Mouse (Mus musculus) thymus, adult 2 months (tissue): ENCODE results near the gene Sema5b. TPM values are rescaled to one million over a fixed set of nuclear protein-coding genes. Genes with fewer than 3 reads are reported as not detected.

Experiments
- DNase-seq: peaks from one replicate; pipeline ENCODE4 v3.0.0; 2021
- H3K27ac ChIP-seq: fragments of 200-500 bp; 2 replicates; pipeline ENCODE4 v1.5.1; 2012; ENCODE audit warnings: low read length, control low read depth; ENCODE audit not compliant: control insufficient read depth, insufficient read depth
- H3K27me3 ChIP-seq: fragments of 200-500 bp; 2 replicates; pipeline ENCODE4 v1.6.1; 2012; ENCODE audit warnings: mild to moderate bottlenecking, low read length, moderate library complexity, mixed read lengths; ENCODE audit not compliant: control insufficient read depth, insufficient read depth
- H3K36me3 ChIP-seq: fragments of 200-500 bp; 2 replicates; pipeline ENCODE4 v1.6.1; 2012; ENCODE audit warnings: mild to moderate bottlenecking, low read length, moderate library complexity; ENCODE audit not compliant: control insufficient read depth, insufficient read depth
- H3K4me1 ChIP-seq: fragments of 200-500 bp; replicated peaks from 2 replicates; pipeline ENCODE4 v1.6.1; 2012; ENCODE audit warnings: low read length; ENCODE audit not compliant: control insufficient read depth, insufficient read depth
- H3K4me3 ChIP-seq: fragments of 200-500 bp; 2 replicates; pipeline ENCODE4 v1.5.1; 2012; ENCODE audit warnings: mild to moderate bottlenecking, low read length, control low read depth, moderate library complexity; ENCODE audit not compliant: control insufficient read depth, insufficient read depth
- CTCF ChIP-seq: fragments of 200-500 bp; IDR thresholded peaks from 2 replicates; pipeline ENCODE4 v1.5.1; 2012; ENCODE audit warnings: mild to moderate bottlenecking, control low read depth, low read length, moderate library complexity, borderline replicate concordance; ENCODE audit not compliant: control insufficient read depth, poor library complexity, insufficient read depth; ENCODE audit errors: extremely low read depth
- POLR2A ChIP-seq: fragments of 200-500 bp; IDR thresholded peaks from 2 replicates; pipeline ENCODE4 v1.6.1; 2012; ENCODE audit warnings: mild to moderate bottlenecking, low read length, control low read depth, moderate library complexity; ENCODE audit not compliant: control insufficient read depth, poor library complexity, insufficient read depth; ENCODE audit errors: extremely low read depth
- WGBS: fragments of 180-500 bp; shearing (Covaris S2); methylation state at CpG from one replicate; pipeline ENCODE4 v1.1.7; 2018; 5-methylcytosine and 5-hydroxymethylcytosine counted together
- polyA plus RNA-seq: library from polyadenylated mRNA; depleted of rRNA; stranded (reverse); fragments of >200 nt; gene quantifications from 2 replicates; pipeline ENCODE4 v1.2.3, GENCODE M21; 2012

The Sema5b gene
- polyA plus RNA-seq, 1 experiment: 0.54 TPM

DNA sequence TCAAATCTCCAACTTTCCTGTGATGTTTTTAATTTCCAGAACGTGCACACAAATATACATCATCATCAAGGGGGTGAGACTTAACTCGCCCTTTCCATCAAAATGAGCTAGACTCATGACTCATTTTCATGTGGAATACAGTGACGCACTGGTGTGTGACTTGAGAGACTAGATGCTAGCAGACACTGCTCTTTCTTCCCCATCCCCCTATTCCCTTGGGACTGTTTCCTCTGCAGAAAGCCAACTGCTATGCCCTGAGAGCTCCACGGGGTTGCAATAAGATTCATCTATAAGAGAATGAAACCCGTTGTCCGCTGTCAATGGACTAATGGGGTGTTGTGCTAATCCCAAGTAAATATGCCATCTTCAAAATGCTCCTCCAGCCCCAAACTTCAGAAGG is 32.4 kb upstream of the Sema5b start:
- H3K27ac ChIP-seq: no peak overlapping the region
- no peaks in the 10 kb centered on the region for H3K36me3 ChIP-seq
- TF ChIP-seq POLR2A: no peak
- no peak for TF ChIP-seq CTCF
- H3K4me1 ChIP-seq: no peaks in the 10 kb centered on the region
- no peaks in the 10 kb centered on the region for H3K27me3 ChIP-seq
- H3K4me3 ChIP-seq: no peak overlapping the region
- DNase-seq: no peak
- WGBS: 91% methylated on average over 6 of the region's 6 CpGs

DNA sequence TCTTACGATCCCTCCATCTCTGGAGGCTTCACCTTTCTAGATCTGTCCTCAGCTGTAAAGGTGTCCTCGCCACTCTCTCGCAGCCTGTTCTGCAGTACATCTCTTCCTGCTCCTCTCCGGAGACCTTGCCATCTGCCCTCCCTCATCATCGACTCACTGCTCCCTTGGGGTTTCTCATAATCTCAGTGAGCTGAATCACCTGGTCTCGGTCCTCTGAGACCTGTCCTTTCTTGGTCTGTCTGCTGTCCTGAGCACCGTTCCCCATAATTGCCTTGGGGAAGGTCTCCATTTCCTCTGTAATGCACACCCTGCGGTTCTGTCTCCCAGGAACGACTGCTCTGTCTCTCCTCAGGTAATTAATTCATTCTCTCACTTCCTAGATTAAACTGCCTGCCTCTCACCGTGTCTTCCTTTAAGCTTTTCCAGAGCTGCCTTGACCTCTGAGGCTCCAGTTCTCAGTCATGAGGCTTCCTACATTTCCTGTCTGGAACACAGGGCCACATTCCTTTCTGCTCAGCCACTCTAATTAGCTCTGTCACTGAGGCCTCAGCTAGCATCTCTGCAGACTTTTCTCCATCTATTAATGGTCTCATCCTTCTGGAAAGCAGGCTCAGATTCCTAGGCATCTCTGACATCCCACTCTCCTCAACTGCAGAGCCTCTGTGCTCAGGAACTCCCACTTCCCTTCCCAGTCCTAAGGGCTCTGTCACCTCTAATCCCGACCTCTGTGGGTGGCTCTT is 31.4 kb upstream of the Sema5b start:
- TF ChIP-seq POLR2A (no peak), CTCF (no peak)
- Histone ChIP-seq H3K27ac (no peak overlapping the region), H3K4me3 (no peak overlapping the region), H3K4me1 (no peaks in the 10 kb centered on the region), H3K36me3 (no peaks in the 10 kb centered on the region), H3K27me3 (no peaks in the 10 kb centered on the region)
- WGBS: 67% methylated on average over 11 of the region's 11 CpGs
- DNase-seq: no peak

DNA sequence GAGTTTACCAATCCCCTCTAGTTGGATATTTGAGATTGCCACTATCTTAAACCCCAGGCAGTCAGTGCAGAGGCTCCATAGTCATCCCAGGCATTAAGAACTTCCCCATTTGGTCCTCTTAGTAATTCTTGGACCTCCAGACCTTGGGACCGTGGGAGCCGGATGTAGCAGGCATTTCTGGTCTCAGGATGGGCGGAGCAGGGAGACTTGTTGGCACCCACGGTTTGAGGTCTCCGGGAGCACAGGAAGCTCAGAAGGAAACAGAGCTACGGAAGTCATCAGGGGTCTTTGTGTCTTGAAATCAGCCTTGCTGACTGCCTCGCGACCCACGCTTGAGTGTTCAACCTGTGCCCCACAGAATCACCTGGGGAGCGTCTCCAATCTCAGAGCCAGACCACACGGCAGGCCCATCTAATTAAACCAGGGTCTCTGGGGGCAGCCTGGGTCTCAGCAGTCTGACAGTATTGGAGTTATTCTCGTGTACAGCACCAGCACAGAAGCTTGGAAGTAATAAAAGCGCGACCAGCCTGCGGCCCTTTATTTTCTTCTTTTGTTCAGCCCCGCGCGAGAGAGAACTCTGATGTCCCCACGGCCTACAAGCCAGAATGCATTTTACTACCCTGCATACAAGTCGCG is 24.9 kb upstream of the Sema5b start:
- Histone ChIP-seq H3K4me3 (no peak overlapping the region), H3K27ac (no peak overlapping the region), H3K36me3 (no peaks in the 10 kb centered on the region), H3K27me3 (no peaks in the 10 kb centered on the region), H3K4me1 (no peaks in the 10 kb centered on the region)
- TF ChIP-seq CTCF: no peak
- TF ChIP-seq POLR2A: no peak
- WGBS: 52% methylated on average over 21 of the region's 21 CpGs
- DNase-seq: no peak

DNA sequence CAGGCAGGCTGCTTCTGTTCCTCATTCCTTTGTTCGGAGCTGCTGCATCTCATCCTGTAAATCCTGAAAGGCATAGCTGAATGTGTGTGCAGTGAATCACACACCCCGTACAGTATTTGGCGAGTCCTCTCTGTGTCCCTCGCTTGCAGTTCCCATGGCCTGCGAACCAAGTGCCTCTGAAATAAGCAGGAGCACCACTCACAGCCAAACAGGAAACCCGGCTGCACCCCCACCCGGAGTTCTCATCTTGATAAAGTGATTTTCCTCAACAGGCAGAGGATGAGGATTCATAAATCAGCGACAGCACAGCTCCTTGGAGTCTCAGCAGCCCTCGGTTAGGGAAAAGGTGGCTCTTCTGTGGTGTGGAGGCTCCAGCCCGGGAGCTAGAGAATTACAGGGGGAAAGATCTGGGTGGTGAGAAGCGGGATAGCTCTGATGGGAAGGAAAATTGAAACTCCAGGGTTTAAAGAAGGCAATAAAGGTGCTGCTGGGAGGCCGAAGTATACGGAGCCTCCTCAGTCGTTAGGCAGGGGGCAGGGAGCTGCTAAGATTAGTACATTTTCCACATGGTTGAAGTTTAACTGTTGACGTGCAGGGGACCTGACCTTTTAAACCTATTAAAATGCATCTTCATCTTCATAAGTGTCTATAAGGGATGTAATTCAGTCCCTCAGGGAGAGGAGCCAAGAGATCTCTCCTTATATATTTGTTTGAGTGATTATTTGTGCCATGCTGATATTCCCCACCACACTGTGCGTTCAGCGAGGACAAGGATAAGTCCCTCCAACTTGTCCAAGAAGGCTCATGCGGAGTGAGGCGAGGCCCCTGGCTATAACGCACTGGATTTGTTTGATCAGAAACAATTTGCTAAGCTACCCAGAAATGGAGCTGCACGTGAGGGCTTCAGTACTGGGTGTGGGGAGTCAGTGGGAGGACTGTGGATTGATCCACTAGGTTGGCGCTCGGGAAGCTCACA is 22.7 kb upstream of the Sema5b start:
- TF ChIP-seq CTCF (no peak), POLR2A (no peak)
- H3K36me3 ChIP-seq: no peaks in the 10 kb centered on the region
- WGBS: 51% methylated on average over 23 of the region's 23 CpGs
- H3K27ac ChIP-seq: no peak overlapping the region
- no peak overlapping the region for H3K4me3 ChIP-seq
- no peaks in the 10 kb centered on the region for H3K27me3 ChIP-seq
- DNase-seq: no peak
- H3K4me1 ChIP-seq: no peaks in the 10 kb centered on the region

DNA sequence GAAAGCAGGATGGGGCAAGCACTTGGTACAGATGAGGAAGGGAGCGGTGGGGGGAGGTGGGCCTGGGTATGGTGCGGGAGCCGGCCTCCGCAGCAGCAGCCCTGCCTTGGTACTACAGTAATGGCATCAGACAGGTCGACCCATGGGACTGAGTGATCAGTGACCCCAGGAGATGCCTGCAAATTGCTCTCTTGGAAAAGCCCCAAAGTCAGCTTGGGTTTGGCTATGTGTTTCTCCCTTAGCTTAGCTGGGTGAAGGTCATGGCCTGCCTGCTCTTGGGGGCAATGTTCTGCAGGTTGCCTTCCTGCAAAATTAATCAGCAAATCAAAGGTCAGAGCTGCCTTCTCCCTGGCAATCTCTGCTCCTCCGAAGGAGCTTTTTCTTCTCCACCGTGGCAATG is 21.7 kb upstream of the Sema5b start:
- Histone ChIP-seq H3K27me3 (no peaks in the 10 kb centered on the region), H3K27ac (no peak overlapping the region), H3K4me1 (no peaks in the 10 kb centered on the region), H3K4me3 (no peak overlapping the region), H3K36me3 (no peaks in the 10 kb centered on the region)
- DNase-seq: no peak
- 67% methylated on average over 7 of the region's 7 CpGs for WGBS
- no peak for TF ChIP-seq POLR2A
- no peak for TF ChIP-seq CTCF

DNA sequence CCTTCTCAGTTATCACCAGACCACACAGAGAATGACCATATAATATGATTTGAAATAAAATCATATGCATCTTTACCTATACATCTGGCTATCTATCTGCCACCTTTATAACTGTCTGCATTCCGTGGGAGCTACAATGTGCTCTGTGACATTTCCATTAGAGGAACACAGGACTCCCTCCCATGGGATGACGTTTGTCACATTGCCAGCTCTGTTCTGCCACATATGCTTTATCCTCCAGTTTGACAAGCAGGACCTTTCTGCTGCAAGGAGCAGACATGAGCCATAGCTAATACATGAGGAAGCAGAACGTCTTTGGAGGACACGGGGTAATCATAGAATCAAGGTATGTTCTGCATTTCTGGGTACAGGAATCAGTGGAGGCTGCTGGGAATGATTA is 16.7 kb upstream of the Sema5b start:
- Histone ChIP-seq H3K4me1 (no peaks in the 10 kb centered on the region), H3K27ac (no peak overlapping the region), H3K36me3 (no peaks in the 10 kb centered on the region), H3K27me3 (no peaks in the 10 kb centered on the region), H3K4me3 (no peak overlapping the region)
- DNase-seq: no peak
- 80% methylated on average over 4 of the region's 4 CpGs for WGBS
- TF ChIP-seq CTCF (no peak), POLR2A (no peak)

DNA sequence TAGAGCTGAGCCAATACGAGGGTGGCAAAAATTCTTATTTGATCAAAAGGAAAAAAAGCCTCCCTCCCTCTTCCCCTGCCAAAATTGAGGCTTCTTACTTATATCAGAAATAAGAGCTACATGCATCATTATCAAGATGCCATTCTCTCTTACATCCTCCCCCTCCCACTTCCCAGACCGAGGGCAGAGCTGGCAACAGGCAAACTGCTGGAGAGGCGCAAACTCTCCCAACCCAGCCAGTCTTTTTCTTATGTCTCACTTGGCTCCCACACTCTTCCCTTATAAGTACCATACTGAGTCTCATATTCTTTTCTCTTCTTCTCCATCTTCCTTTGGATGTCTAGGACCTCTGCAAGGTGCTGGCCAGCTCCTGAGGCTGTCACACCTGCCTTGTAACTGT is 6.3 kb upstream of the Sema5b start:
- Histone ChIP-seq H3K27me3 (no peaks in the 10 kb centered on the region; the same call in 1 of the 2 replicates), H3K4me3 (no peak overlapping the region), H3K4me1 (no peaks in the 10 kb centered on the region), H3K27ac (no peak overlapping the region), H3K36me3 (no peaks in the 10 kb centered on the region)
- WGBS: 79% methylated on average over 3 of the region's 3 CpGs
- TF ChIP-seq POLR2A: no peak
- TF ChIP-seq CTCF: no peak
- DNase-seq: no peak
